Mouse (Mus musculus) urinary bladder, adult 2 months (tissue): ENCODE measurements around the gene Kctd14. TPM values are rescaled to one million over a fixed set of nuclear protein-coding genes. Genes with fewer than 3 reads are reported as not detected.
"Not testable (repeated sequence)": the region's sequence is repeated elsewhere in the genome, so short reads cannot be mapped to it uniquely, and the experiment has no call there.

Experiments
- DNase-seq: peaks from one replicate; pipeline ENCODE4 v3.0.0; 2022; ENCODE audit warnings: low spot score
- polyA plus RNA-seq: library from polyadenylated mRNA; depleted of rRNA; stranded (reverse); fragments of >200 nt; gene quantifications from 2 replicates; pipeline ENCODE4 v1.2.3, GENCODE M21; 2012; rRNA removed

Kctd14 gene
- polyA plus RNA-seq, result 1.2 and 1.4 TPM in 2 replicates

DNA sequence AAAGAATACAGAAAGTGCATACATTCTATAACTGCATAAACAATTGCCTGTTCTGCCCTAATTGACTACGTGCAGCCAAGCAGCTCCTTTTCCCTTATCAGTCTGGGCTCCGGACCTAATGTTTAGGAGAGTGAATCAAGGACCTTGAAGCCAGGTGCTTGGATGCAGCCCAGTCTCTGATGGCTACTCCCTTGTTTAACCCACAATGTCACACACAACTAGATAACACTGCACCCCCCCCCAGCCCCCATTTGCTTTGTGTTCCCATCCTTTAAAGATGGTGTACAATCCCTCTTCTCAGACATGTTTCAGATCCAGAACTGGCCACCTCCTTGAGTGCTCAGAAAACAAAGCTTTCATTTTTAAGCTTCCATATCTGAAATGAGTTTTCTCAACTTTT is at the start of gene Kctd14:
Gene Kctd14 (plus strand): TSS at position 301 of the 400 bp plus-strand sequence.
- not testable (repeated sequence) for DNase-seq

DNA sequence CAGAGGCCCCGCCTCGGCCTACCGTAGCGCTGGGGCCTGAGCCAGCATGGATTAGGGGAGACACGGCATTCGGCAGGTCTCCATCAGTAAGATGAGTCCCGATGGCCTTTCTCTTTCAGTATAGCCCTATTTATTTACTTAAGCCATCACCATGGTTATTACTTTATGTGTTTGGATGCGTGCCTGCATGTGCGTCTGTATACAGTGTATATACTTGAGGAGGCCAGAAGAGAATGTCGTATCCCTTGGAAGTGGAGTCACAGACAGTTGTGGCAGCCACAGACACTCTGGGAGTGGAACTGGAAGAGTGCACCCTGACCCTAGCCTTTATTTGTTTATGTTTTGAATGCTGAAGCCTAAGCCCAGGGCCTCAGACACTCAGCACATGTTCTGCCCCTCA is 44.0 kb upstream of the Kctd14 start:
- no peak for DNase-seq

DNA sequence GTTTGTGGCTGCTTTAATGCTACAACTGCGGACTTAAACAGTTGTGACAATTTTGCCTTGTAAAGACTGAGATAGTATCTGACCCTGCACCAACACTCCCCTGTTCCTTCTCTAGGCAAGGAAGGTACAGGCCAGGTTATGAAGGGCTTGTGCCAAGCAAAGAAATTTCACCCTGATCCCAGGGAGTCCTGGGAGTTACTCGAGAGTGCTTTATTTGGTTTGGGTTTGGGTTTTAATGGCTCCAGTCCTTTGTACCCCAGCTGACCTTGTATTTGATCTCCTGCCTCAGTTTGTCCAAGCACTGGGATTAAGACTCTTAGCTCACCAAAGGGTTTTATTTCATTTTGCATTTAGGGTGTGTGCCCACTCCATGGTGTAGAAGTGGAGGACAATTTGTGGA is 40.0 kb upstream of the Kctd14 start:
- DNase-seq, result no peak

DNA sequence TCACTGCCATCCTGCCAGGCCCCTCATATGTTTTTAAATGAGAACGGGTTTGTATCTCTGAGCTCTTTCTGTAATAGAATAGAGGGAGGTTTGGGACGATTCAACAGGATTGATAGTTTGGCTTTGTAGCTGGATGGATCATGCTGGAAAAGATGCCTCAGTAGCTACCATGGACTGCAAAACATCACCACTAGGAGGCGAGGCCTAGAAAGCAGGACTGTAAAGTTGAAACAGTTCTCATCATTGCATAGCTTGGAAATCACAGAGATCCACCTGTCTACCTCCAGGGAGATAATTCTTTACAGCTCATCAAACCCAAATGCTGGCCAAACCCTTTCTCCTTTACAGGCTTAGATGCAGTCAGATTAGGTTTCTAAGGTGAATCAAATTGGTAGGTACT is 39.5 kb upstream of the Kctd14 start:
- DNase-seq, result no peak

DNA sequence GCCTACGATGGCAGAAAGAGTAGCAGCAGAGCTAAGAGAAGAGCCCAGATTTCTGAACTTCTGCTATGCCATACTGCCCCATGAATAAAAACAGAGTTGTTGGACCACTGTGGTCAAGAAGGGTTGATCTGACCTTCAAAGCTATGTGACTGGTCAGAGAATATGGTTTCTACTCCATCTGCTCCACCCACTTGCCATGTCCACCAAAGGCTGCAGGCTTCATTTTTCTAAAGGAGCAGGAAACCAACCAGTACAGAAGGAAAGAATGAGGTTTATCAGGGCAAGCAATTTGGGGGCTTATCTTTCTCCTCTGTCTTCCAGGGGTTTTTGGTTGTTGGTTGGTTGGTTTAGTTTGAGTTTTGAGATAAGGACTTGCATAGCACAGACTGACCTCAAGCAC is 37.1 kb upstream of the Kctd14 start:
- DNase-seq, result no peak

DNA sequence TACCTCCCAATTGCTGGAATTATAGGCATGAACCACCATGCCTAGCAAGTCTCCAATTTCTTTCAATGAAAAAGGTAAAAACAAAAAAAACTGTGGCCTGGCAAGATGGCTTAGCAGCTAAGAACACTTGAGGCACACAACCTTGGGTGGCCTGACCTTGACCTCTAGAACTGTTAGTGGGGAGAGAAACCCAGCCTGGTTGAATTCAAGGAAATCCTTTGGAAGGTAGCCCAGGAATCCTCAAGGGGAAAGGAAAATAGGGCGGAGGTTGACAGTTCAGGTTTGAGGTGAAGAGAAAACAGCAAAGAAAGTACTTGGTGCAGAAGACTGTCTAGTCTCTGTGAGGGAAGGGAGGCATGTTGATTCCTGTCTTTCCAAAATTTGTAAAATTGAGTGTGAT is 36.7 kb upstream of the Kctd14 start:
- DNase-seq, result no peak

DNA sequence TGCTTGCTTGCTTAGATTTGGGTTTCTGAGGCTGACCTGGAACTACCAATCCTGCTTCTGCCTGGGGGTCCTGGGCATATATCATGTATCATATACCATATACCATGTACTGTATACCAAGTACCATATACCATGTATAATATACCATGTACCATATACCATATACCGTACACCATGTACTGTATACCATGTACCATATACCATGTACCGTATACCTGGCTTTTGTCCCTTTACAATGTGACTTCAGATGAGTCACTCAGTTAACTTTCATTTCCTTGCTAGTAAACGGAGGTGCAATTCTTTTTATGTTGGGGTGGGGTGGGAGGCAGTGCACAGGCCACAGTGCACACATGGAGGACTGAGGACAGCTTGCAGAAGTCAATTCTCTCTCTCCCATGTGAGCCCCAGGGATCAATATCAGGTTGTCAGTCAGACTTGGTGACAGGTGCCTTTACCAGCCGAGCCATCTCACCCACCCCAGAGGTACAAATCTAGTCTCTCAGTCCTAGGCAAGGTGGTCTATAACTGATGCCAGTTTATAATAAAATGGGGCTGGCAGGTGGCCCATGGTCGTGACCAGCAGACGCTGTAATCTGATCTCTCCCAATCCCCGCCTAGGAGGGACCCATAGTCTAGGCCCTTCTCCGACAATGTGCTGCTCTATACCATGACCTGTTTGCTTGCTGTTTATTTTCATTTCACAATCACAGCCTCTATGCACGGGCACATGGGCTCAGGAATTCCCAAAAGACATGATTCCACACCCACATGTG is 36.0 kb upstream of the Kctd14 start:
- no peak for DNase-seq

DNA sequence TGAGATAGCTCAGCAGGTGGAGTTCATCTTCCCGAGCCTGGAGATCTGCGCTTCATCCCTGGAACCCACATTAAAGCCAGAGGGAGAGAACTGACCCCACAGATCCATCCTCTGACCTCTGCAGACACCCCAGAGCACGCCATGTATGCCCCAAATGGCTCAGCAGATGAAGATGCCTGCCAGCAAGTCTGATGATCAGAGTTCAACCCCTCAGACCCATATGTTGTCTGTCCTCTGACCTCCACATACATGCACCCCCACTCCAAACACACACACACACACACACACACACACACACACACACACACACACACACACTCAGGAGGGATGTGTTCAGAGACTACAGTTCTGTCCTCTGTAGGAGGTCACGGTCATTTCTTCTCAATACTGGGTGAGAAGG is 34.6 kb upstream of the Kctd14 start:
- no peak for DNase-seq

DNA sequence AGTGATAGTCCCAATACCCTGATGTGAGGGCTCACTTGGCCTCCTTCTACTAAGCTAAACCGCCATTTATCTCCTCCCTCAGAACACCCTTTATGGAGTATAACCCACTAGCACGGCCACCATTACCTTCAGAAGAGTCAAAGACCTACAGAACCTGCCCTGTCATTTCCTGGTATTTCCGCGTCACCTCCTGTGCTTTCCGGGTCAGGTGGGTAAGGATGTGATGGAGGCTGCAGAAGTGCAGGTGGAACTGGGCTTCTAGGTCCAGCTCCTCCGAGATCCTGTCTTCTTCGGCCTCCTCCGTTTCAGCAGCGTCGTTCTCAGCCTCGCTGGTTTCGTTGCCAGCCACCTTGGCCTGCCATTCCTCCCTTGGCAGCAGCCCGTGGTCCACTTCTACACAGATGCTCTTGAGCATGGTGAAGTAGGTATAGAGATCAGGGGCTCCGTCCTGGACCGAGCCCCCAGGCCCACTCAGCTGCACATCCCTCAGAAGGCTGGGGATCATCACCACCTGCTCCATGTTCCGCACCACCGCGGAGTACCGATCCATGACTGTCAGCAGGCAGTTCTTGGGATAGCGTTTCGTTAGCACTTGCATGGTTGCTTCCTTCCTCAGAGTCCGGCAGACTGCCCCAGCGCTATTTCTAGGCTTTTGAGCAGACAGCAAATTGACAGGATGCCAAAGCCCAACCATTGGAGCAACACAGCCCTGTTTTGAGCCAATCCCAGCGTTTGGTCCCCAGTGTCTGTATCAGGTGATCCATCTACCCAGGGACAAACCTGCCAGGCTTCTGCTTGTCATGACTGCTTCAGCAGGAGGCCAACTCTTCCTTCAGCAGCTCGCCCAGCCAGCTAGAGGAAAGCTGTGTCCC is 34.0 kb upstream of the Kctd14 start, which contains the start of gene Thrsp:
Gene Thrsp (minus strand): TSS at position 825 of the 872 bp plus-strand sequence.
- DNase-seq, result no peak

DNA sequence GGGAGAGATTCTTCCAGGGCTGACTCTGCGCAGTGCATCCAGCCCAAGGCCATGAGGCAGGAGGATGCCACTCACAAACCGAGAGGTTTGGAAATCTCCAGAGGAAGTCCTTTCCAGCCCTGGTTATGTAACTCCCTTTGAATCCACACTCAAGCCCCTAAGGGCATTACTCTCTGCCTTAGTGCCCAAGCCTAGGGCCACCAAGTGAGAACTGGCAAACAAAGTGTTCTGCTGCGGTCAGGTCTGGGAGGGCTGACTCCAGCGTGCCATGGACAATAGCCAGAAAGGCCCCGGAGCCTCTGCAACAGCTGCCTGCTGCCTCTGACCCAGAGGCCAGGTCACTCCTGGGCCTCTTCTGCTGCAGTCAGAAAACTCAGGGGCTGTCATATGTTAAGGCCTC is 32.4 kb upstream of the Kctd14 start:
- DNase-seq, result no peak

DNA sequence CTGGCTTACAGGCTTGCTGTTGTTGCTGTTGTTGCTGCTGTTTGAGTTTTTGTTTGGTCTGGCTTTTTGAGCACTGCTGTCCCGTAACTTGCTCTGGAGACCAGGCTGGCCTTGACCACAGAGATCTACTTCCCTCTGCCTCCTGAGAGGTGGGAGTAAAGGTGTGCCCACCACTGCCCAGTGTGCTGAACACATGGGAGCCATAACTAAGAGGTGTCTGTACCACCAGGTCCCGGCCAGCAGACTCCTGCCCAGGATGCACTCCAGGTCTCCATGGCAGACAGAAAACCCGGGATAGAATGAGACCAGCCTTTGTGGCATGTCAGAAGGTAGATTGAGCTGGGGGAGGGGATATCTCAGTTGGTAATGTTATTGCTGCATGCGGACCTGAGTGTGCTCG is 32.0 kb upstream of the Kctd14 start:
- DNase-seq, result no peak

DNA sequence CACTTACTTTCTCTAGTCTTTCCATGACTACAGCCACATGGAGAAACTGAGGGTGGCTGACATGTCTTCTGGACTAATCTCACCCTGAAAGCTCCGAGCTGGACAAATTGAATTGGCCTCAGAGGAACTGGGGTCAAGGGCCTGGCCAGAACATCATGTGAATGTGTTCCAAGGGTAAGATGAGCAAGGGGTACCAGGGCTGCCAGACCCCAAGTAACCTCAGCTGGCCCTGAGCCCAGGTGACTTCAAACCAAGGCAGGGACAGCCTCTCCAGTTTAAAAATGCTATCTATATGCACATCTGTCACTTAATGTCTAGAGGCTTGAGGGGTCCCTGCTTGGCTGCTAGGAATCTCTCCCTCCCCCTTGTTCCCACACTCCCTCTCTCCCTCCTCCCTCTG is 30.7 kb upstream of the Kctd14 start:
- no peak for DNase-seq

DNA sequence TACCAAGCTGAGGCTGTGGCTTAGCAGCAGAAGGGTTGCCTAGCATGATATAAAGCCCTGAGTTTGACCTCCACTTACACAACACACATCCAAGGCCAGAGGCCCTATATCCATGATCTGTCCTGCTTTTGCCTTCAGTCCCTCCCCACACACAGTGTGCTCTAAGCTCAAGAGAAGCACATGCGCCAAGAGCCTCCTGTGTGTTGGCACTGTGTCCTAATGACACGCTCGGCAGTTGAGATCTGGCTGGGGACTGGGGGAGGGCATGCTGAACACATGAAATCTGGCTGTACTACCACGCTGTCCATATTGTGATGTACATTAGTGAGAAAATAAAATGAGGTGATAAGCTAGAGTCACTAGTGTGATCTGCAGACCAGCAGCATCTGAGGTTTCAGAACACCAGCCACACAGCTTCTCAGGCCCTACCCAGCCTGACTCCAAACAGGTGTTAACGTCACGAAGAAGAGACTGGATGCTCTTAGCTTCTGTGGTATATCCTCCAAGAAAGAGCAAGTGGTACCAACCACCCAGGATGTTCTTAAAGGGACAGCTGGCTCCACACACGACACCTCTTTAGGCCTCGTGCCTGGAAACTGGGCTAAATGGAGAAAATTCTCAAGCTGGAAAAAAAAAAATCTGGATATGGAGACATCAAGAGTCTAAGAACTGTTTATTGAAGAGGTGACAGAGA is 30.0 kb upstream of the Kctd14 start:
- no peak for DNase-seq

DNA sequence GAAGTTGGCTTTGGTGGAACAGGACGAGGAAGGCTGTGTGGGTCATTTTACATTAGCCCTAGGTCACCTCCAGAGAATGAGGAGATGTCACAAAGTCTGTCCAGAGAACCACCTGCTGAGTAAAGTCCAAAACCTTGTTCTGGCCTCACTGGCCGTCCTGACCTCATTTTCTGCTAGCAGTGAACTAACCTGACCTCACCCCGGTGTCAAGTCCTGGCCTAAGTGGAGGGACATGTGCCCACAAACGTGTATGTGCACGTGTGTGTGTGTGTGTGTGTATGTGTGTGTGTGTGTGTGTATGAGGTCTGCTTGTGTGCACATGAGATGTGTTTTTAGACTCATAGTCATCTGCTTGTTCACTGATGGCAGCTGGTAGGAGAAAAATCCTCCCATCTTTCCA is 27.4 kb upstream of the Kctd14 start:
- DNase-seq, result no peak

DNA sequence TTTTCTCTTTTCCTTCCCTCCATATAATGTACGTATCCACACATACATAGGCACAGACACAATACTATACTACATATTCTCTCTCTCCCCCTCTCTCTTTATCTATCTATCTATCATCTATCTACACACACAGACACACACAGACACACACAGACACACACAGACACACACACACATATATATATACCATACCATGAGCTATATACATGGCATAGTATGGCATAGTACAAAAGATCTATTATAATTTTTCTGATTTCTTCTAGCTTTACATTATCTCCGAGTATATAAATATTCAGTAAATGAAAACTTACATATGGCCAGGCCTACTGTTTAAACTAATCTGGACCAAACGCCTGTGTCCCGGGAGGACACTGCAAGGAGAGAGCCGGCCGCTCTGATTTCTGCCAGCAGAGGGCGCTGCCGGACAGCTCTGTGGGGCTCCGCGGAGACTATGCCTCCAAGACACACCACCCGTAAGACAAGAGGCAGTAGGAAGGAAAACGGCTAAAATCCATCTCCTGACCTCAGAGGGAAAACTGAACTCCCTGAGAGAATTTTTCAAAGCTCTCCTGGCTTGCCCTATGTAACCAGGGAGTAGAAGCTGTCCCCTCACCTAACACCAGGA is 26.4 kb upstream of the Kctd14 start:
- DNase-seq, result peak; percentile 85

DNA sequence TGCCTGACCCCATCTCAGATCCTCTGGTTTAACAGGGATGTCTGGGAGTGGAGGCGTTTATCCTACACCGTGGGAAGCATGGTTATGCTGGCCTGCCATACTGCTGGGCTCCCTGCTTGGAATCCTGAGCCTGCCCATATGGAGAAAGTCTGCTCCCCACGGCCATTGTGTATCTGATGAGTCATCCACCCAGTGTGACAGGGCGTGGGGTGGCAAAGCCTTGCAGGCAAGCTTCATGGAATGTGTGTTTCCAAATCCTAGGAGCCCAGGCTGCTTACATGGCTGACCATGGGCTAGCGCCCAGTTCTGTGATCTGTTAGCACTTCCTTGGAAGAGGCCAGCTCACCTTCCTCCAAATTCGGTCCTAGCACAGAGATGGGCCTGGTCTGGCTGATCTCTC is 24.6 kb upstream of the Kctd14 start:
- DNase-seq, result no peak

DNA sequence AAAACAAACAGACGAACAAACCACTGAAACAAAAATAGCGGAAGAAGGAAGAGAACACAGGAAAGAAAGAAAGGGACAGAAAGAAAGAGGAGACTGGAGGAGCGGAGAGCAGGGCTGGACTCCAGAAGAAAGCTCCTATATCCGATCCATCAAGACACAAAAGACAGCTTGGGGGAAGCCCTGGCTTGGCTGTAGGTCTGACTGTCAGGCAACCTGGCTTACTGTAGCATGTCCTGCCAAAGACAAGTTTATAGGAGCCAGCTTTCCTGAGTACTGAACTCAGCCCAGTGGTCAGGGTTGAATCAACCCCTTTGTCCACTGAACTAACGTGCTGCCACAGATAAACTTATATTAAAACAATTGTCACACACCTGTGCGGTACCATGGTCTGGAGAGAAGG is 23.8 kb upstream of the Kctd14 start:
- DNase-seq, result no peak

DNA sequence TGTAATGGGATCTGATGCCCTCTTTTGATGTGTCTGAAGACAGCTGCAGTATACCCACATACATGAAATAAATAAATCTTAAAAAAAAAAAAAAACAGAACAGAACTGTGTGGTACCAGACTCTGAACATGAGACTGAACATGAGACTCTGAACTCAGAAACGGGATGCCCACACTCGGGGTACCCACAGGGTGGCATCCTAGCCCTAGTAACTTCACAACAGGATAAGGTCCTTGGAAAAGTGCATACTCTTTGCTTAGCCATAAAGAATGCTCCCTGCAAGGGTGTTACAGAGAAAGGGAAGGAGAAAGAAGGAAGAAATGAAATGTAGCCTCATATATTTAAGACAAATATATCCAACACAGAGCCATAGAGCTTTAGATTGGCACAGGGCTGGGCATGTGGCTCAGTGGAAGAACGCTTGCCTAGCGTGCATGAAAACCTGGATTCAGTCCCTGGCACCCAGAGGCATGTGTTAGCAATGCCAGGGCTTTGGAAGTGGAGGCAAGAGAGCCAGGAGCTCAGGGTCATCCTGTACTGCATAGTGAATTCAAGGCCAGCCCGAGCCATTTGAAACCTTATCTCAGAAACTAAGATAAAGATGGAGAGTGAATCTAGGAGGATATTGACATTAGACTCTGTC is 23.2 kb upstream of the Kctd14 start:
- DNase-seq, result no peak

DNA sequence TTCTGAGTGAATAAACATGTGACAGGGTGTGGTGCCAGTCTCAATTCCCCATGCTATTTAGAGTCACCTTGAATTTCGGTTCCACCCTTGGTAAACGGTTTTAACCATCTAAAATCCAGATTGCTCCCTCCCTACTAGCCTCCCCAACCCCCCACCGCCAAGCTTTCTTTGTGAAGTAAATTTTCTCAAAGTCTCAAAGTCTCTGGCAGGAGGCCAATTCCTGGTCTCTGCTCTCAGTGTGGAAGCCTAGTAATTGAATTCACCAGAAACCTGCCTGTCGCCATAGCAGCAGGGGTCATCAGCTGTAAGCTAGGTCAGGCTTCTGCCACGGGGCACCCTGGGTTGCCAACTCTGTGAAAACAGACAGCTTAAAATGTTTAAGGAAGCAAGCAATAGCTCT is 21.4 kb upstream of the Kctd14 start:
- DNase-seq, result no peak

DNA sequence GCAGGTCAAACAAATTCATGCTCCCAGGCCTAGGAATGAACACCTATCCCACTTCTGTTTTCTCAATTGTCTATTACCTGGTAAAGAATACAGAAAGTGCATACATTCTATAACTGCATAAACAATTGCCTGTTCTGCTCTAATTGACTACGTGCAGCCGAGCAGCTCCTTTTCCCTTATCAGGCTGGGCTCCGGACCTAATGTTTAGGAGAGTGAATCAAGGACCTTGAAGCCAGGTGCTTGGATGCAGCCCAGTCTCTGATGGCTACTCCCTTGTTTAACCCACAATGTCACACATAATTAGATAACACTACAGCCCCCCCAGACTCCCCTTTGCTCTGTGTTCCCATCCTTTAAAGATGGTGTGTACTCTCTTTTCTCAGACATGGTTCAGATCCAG is 17.6 kb upstream of the Kctd14 start:
- not testable (repeated sequence) for DNase-seq

DNA sequence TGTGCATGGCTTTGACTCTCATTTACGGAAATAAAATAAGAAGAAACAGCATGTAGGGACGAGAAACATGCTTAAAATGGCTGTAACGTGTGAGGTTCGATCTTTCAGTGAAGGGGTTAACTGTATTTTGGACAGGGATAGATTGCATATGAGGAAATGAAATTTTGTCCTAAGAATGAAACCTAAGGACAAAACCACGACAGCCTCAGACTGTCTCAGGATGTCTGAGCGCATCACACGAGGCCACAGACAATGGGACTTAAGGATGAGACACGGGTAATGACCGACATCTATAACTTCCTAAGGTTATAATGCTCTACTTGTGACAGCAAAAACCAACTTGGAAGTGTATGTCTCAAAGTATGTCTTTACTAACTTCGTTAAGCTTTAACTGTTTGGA is 16.6 kb upstream of the Kctd14 start:
- DNase-seq, result no peak

DNA sequence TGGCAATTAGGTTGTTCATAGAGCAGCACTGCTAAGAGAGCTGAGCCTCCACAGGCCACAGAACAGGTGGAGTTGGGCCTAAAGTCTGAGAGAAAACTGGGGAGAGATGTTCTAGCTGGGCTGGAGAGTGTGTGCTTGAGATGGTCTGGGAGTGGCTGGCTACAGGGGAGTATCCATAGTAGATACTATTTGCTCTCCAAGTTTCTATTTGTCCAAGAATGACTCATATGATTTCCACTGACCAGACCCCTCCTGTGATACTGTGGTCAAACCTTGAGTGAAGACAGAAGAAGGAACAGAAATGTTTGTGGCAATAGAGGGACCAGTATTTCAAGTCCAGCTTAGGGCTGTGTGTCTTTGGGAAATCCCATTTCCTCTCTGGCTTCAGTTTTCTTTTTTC is 12.1 kb upstream of the Kctd14 start:
- no peak for DNase-seq
